Mouse (Mus musculus): ENCODE measurements at regions not wholly inside any gene's neighbourhood (a gene's known extent, or its start where the extent isn't known, plus 50 kb on each side); places are given as distances from the start of the nearest gene placed in this dataset.

- no peak for ATAC-seq
- H3K27me3 ChIP-seq: no peaks in the 10 kb centered on the region
- H3K27ac ChIP-seq: no peak overlapping the region
- H3K4me3 ChIP-seq (replicated peaks): no peak overlapping the region
- no peaks in the 10 kb centered on the region for H3K4me1 ChIP-seq (replicated peaks)
- 68% methylated on average over 6 of the region's 6 CpGs for WGBS
- H3K36me3 ChIP-seq: no peaks in the 10 kb centered on the region
- H3K9me3 ChIP-seq: no peaks in the 10 kb centered on the region
- no peak overlapping the region for H3K4me2 ChIP-seq (replicated peaks)
- H3K9ac ChIP-seq (replicated peaks): no peak overlapping the region
Measured at GRCm38 (mm10) chr17:60018752-60019323, 1005.7 kb upstream of the Nudt12 start.

DNA sequence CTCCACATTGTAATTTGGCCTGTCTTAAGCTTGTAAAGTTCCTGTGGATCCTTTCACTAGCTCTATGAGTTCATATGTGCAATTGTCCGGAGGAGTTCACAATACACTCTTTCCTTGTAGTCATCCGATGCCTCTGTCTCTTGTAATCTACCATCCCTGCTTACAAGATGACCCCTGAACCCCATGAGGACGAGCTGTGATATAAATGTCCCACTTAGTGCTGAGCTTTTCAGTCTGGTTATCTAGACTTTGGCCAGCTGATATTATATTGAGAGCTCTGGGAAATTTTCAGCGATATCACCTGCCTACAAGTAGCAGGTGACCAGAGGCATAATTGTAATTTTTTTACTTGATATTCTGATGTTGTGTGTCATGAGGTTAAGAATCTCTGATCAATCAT, 984.8 kb upstream of the Nudt12 start:
- 78% methylated on average over 4 of the region's 4 CpGs for WGBS
- Histone ChIP-seq H3K36me3 (no peaks in the 10 kb centered on the region), H3K27ac (no peak overlapping the region), H3K27me3 (no peaks in the 10 kb centered on the region), H3K4me2 (replicated peaks) (no peak overlapping the region), H3K9me3 (no peaks in the 10 kb centered on the region), H3K4me1 (replicated peaks) (no peaks in the 10 kb centered on the region), H3K9ac (replicated peaks) (no peak overlapping the region), H3K4me3 (replicated peaks) (no peak overlapping the region)
- no peak for ATAC-seq

DNA sequence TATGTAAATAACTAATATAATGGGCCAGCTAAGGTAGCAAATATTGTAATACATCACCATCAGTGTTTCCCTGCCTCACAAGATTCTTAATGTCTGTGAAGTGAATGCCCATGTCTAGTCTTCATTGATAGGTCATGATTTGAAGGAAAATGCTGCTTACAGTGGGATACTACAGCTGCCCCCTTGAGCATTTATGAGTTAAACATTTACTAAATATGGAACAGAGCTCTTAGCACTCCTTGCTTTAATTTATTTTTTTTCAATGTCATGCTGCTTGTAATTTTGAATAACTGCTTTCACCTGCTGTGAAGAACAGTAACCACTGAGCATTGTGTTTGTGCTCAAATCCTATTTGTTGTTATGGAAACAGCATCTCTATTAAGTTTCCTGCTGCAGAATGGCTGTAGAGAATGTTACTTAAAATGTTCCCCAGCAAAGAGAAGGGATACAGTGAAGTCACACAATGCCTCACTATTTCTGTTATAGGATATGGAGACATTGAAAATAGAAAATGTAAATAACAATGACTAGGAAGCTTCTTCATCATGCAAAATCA, 966.2 kb upstream of the Nudt12 start:
- Histone ChIP-seq H3K27me3 (no peaks in the 10 kb centered on the region), H3K36me3 (no peaks in the 10 kb centered on the region), H3K4me2 (replicated peaks) (no peak overlapping the region), H3K4me3 (replicated peaks) (no peak overlapping the region), H3K27ac (no peak overlapping the region), H3K4me1 (replicated peaks) (0 out of 2 replicates have a peak, but pooled peaks cover 5% of the 10 kb centered on the region), H3K9ac (replicated peaks) (no peak overlapping the region), H3K9me3 (no peaks in the 10 kb centered on the region)
- ATAC-seq: peak; percentile 68

DNA sequence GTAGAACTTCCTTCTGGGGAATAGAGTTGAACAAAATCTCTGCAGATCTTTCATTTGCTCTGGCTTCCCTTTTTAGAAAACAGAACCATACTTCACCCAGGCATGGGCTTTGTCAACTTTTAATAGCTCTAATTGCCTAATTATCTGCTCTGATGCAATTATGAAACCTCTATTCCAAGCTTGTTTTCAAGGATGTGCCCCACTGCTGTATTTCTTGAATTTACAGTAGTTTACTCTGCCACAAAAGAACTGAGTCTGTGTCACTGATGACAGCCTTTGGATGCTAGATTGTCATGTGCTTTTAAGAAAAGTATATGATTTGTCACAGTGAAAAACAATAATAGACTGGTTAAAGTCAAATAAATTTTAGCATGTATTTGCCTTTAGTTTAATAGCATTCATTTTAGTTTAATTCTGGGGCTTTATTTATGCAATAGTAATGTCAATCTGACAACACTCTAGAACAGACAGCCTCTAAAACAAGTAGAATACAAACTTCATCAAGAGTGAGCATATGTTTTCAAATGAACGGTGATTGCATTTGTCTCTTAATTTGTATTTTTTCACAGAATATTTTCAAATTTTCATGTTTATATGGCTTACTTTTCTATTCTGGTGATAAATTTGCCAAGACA, 964.1 kb upstream of the Nudt12 start:
- ATAC-seq: no peak
- Histone ChIP-seq H3K36me3 (no peaks in the 10 kb centered on the region), H3K4me2 (replicated peaks) (no peak overlapping the region), H3K27me3 (no peaks in the 10 kb centered on the region), H3K9ac (replicated peaks) (no peak overlapping the region), H3K9me3 (no peaks in the 10 kb centered on the region), H3K27ac (no peak overlapping the region), H3K4me3 (replicated peaks) (no peak overlapping the region), H3K4me1 (replicated peaks) (0 out of 2 replicates have a peak, but pooled peaks cover 5% of the 10 kb centered on the region)
- 96% methylated on average over 1 of the region's 1 CpGs for WGBS

- no peaks in the 10 kb centered on the region for H3K36me3 ChIP-seq
- no peaks in the 10 kb centered on the region for H3K27me3 ChIP-seq
- 90% methylated on average over 3 of the region's 3 CpGs for WGBS
- H3K4me3 ChIP-seq (replicated peaks): no peak overlapping the region
- no peaks in the 10 kb centered on the region for H3K4me1 ChIP-seq (replicated peaks)
- no peak for ATAC-seq
- no peaks in the 10 kb centered on the region for H3K9me3 ChIP-seq
- H3K27ac ChIP-seq: no peak overlapping the region
- no peak overlapping the region for H3K4me2 ChIP-seq (replicated peaks)
- no peak overlapping the region for H3K9ac ChIP-seq (replicated peaks)
Measured at GRCm38 (mm10) chr17:59967383-59967782, 954.2 kb upstream of the Nudt12 start.

DNA sequence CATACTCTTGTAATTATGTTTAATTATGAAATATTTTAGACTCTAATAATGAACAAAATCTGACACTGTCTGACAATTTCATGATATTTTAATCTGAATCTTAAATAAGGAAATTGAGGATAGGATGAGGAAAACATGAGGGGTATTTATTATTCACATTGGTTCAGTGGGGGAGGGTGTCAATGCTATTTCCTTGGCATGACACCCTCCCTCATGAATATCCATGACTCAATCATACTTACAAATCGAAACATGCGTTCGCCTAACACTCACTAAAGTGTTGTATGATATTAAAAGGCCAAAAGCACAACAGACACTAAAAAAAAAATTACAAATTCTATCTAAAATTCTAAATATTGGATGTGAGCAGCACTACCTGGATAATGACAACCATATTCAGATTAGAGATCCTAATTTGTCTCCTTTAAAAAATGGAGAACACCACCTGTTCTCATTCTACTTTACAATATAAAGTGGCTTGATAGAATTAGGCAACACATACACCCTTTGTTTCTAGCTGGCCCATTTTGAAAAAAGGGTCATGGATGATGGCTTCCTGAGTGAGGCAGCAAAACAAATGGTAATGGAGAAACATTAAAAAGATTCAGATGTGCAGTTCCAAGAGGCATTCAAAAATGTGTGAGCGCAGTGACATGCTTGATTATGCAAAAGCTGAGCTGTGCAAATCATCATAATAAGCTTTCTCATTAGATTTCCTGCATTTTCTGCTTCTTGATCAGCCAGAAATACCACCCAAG, 942.3 kb upstream of the Nudt12 start:
- H3K4me3 ChIP-seq (replicated peaks): no peak overlapping the region
- no peaks in the 10 kb centered on the region for H3K36me3 ChIP-seq
- H3K4me2 ChIP-seq (replicated peaks): no peak overlapping the region
- peaks cover 6% of the 10 kb centered on the region; the same call in 1 of the 2 replicates for H3K4me1 ChIP-seq (replicated peaks)
- H3K27me3 ChIP-seq: no peaks in the 10 kb centered on the region
- peak; percentile 70 for ATAC-seq
- 51% methylated on average over 4 of the region's 4 CpGs for WGBS
- no peak overlapping the region for H3K9ac ChIP-seq (replicated peaks)
- no peaks in the 10 kb centered on the region for H3K9me3 ChIP-seq
- 0 out of 2 replicates have a peak overlapping the region, but pooled peaks have one; percentile 39 for H3K27ac ChIP-seq

- Histone ChIP-seq H3K27me3 (no peaks in the 10 kb centered on the region), H3K9ac (replicated peaks) (no peak overlapping the region), H3K36me3 (no peaks in the 10 kb centered on the region), H3K9me3 (no peaks in the 10 kb centered on the region), H3K4me2 (replicated peaks) (no peak overlapping the region), H3K4me3 (replicated peaks) (no peak overlapping the region), H3K27ac (no peak overlapping the region), H3K4me1 (replicated peaks) (no peaks in the 10 kb centered on the region)
- 82% methylated on average over 1 of the region's 1 CpGs for WGBS
- ATAC-seq: no peak
Measured at GRCm38 (mm10) chr17:59946433-59946832, 933.3 kb upstream of the Nudt12 start.

DNA sequence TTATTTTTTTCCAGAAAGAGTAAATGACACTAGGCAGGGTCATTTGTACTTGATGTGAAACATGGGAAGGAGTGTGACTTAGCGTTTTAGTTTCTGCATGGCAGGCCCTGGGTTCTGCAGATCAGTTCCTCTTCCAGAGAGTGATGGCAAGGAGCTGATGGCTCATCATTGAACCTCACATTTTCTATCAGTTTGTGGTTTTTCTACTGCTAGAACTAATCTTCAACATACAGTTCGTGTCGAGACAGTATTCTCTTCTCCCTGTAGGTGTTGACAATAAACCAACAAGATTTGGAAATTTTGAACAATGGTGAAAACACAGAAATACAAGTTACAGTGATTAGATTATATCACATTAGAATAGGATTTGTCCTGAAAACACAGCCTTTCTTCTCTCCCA, 891.2 kb upstream of the Nudt12 start:
- ATAC-seq: no peak
- no peak overlapping the region for H3K27ac ChIP-seq
- H3K27me3 ChIP-seq: no peaks in the 10 kb centered on the region

DNA sequence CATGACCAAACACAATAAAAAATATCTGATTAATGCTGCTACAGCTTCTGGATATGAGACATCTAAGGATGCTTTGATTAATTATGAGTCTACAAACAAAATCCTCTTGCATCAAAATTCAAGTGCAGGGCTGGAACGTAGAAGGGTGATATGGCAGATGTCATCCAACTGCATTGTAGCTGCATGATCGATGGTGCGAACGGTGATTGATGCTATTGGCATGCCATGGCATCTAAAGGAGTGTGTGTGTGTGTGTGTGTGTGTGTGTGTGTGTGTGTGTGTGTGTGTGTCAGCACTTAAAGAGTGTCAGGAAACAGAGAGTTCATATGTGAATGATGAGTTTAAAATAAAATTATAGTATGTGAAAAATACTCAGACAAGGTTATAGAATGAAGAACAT, 864.6 kb upstream of the Nudt12 start:
- no peaks in the 10 kb centered on the region for H3K4me1 ChIP-seq (replicated peaks)
- WGBS: 84% methylated on average over 4 of the region's 4 CpGs
- no peaks in the 10 kb centered on the region for H3K27me3 ChIP-seq
- no peaks in the 10 kb centered on the region for H3K36me3 ChIP-seq
- H3K9me3 ChIP-seq: no peaks in the 10 kb centered on the region
- no peak overlapping the region for H3K27ac ChIP-seq
- ATAC-seq: no peak
- H3K4me3 ChIP-seq (replicated peaks): no peak overlapping the region
- H3K9ac ChIP-seq (replicated peaks): no peak overlapping the region
- H3K4me2 ChIP-seq (replicated peaks): no peak overlapping the region

More for the DNA sequence above, 891.2 kb upstream of the Nudt12 start:
- no peaks in the 10 kb centered on the region for H3K9me3 ChIP-seq
- H3K4me3 ChIP-seq (replicated peaks): no peak overlapping the region
- H3K4me2 ChIP-seq (replicated peaks): no peak overlapping the region
- no peaks in the 10 kb centered on the region for H3K4me1 ChIP-seq (replicated peaks)
- H3K36me3 ChIP-seq: no peaks in the 10 kb centered on the region
- H3K9ac ChIP-seq (replicated peaks): no peak overlapping the region
- WGBS: 84% methylated on average over 3 of the region's 3 CpGs

GRCm38 (mm10) chr17:59848853-59849252, 835.7 kb upstream of the Nudt12 start:
- H3K27ac ChIP-seq: no peak overlapping the region
- no peak for ATAC-seq
- no peaks in the 10 kb centered on the region for H3K9me3 ChIP-seq
- H3K4me1 ChIP-seq (replicated peaks): no peaks in the 10 kb centered on the region
- no peak overlapping the region for H3K4me2 ChIP-seq (replicated peaks)
- no peaks in the 10 kb centered on the region for H3K27me3 ChIP-seq
- H3K9ac ChIP-seq (replicated peaks): no peak overlapping the region
- 72% methylated on average over 3 of the region's 3 CpGs for WGBS
- no peak overlapping the region for H3K4me3 ChIP-seq (replicated peaks)
- no peaks in the 10 kb centered on the region for H3K36me3 ChIP-seq

GRCm38 (mm10) chr17:59845261-59845819, 832.2 kb upstream of the Nudt12 start:
- H3K27ac ChIP-seq: no peak overlapping the region
- H3K27me3 ChIP-seq: no peaks in the 10 kb centered on the region
- H3K4me1 ChIP-seq (replicated peaks): no peaks in the 10 kb centered on the region
- no peaks in the 10 kb centered on the region for H3K9me3 ChIP-seq
- H3K4me3 ChIP-seq (replicated peaks): no peak overlapping the region
- ATAC-seq: no peak
- 88% methylated on average over 4 of the region's 4 CpGs for WGBS
- H3K36me3 ChIP-seq: no peaks in the 10 kb centered on the region
- H3K9ac ChIP-seq (replicated peaks): no peak overlapping the region
- H3K4me2 ChIP-seq (replicated peaks): no peak overlapping the region

- ATAC-seq: no peak
- Histone ChIP-seq H3K4me1 (replicated peaks) (no peaks in the 10 kb centered on the region), H3K9me3 (no peaks in the 10 kb centered on the region), H3K4me3 (replicated peaks) (no peak overlapping the region), H3K27ac (no peak overlapping the region), H3K4me2 (replicated peaks) (no peak overlapping the region), H3K27me3 (no peaks in the 10 kb centered on the region), H3K9ac (replicated peaks) (no peak overlapping the region), H3K36me3 (no peaks in the 10 kb centered on the region)
- 85% methylated on average over 3 of the region's 3 CpGs for WGBS
Measured at GRCm38 (mm10) chr17:59805870-59806269, 792.7 kb upstream of the Nudt12 start.

Data from midbrain, embryonic 13.5 days (tissue).